Mouse (Mus musculus) urinary bladder, postnatal 14 days (tissue): ENCODE results near the gene Ak6.

Experiments used
- DNase-seq: peaks from one replicate; pipeline ENCODE4 v3.0.0; 2021; ENCODE audit warnings: low spot score

Ak6 gene

DNA sequence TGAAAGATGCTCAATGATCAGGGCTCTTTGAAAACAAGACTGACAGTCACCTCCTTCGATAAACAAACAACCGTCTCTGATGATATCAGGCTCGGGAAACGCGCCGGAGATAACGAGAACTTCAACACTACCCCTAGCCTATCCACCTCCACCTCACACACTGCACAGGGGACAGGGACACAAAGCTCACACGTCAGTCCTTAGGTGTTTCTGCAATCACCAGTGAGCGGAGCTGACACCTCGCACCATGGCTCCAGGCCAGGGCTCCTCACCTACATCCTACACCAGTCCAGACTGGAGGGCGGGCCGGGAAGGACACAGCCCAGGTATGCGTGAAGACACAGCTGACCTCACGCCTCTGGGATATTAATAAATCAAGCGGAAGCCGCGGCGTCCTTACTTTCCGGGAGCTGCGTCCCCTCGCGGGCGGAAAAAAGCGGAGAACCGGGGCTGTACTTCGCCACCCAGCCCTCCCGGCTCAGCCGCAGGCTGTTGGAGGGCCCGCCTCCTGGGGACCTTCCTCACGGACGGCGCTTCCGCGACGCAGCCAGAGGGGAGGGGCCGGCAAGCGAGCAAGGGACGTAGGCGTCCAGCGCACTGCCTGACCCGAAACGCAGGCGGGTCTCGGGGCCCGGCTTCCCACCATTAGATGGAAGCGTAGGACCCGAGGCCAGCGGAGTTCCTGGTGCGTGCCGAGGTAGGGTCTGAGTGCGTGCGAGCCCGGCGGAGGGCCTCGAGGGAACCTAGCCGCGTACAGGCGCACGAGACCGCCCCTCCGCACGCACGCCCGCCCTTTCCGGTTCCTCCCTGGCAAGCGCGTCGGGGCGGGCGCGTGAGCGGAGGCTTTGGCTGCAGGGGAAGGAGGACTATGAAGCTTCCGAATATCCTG lies at the start of gene Ak6, which contains the start of gene Rad17:
Gene Ak6, plus strand, starts transcription at position 430 of the 889 bp plus-strand sequence.
Gene Rad17, minus strand, starts transcription at position 502 of the 889 bp plus-strand sequence.
- peak; percentile 95 for DNase-seq

- DNase-seq = peak; percentile 46
Measured at GRCm38 (mm10) chr13:100601034-100601433, 49.7 kb upstream of the Ak6 start.

GRCm38 (mm10) chr13:100602239-100602902 lies 48.4 kb upstream of the Ak6 start:
- no peak for DNase-seq

- DNase-seq = no peak
Measured at GRCm38 (mm10) chr13:100603031-100603737, 47.6 kb upstream of the Ak6 start.

- DNase-seq = no peak
Measured at GRCm38 (mm10) chr13:100603738-100604095, 47.1 kb upstream of the Ak6 start.

DNA sequence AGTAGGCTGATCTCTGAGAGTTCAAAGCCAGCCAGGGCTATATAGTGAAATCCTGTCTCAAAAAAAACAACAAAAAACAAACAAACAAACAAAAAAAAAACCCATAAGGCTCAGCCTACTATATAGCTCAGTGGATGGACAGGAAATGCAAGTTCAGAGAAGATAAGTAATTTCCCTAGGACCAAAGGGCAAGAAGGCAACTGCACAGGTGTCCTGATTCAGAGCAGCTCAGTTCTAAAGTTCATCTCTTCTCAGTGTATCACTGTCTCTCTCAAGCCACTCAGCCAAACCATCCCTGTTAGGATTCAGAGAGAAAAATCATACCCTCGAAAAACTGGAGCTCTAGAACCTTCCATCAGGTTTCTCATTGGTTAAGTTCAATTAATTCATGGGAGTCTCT lies 44.9 kb upstream of the Ak6 start:
- DNase-seq = no peak

DNA sequence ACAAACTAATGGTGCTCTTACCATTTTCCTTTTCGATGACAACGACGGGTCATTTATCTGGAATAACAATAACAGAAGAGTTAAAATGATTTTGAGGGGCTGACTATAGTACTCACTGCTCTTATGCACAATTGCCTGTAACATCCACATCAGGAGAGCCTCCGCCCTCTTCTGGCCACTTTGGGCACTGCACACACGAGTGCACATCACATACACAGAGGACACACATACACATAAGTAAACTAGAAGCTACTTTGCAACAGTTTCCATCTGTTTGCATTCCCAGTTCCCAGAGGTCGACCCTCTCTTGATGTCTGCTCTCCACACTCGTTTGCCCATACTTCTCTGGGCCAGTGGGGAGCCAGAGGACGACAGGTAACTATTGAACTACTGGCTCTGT lies 43.0 kb upstream of the Ak6 start:
- no peak for DNase-seq

- no peak for DNase-seq
Measured at GRCm38 (mm10) chr13:100611266-100611665, 39.5 kb upstream of the Ak6 start.

DNA sequence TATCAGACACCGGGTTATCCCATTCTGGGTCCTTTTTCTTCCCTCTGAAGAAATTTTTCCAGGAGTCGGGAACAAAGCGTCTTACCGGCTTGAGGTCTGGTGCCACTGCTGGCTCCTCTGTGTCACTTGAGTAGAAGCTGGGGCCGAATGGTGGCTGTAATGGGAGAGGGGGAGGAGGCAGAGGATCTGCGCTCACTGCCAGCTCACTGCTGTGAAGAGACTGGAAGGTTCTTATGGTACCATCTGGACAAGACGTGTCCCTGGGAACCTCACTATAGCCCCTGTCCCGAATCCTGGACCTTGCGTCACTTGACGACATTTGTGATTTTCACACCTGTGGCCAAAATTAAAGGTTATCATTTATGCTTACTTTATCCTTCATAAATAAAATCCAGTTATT lies 38.5 kb upstream of the Ak6 start:
- no peak for DNase-seq

DNA sequence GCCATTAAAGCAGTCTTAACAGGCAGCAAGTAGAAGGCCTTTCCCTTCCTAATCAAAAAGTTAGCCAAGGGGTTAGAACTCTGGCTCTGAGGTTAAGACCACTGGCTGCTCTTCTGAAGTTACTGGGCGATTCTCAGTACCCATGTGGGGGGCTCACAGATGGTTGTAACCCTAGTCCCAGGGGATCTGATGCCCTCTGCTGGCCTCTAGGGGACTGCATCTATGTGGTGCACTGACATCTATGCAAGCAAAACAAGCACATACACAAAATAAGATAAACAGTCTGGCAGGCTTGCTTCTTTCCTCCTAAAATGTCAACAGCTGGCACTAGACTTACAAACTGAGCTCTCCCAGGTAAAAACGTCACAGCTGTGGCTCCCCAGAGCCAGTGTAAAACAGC lies 37.9 kb upstream of the Ak6 start:
- no peak for DNase-seq

- peak; percentile 75 for DNase-seq
Measured at GRCm38 (mm10) chr13:100616181-100617087, 34.3 kb upstream of the Ak6 start, which contains the start of gene Marveld2. Gene Marveld2 (minus strand): TSS chr13:100616971.

- DNase-seq = no peak
Measured at GRCm38 (mm10) chr13:100617583-100617982, 33.2 kb upstream of the Ak6 start.

- no peak for DNase-seq
Measured at GRCm38 (mm10) chr13:100622241-100622640, 28.5 kb upstream of the Ak6 start.

GRCm38 (mm10) chr13:100634106-100634691 lies 16.6 kb upstream of the Ak6 start:
- DNase-seq = no peak

DNA sequence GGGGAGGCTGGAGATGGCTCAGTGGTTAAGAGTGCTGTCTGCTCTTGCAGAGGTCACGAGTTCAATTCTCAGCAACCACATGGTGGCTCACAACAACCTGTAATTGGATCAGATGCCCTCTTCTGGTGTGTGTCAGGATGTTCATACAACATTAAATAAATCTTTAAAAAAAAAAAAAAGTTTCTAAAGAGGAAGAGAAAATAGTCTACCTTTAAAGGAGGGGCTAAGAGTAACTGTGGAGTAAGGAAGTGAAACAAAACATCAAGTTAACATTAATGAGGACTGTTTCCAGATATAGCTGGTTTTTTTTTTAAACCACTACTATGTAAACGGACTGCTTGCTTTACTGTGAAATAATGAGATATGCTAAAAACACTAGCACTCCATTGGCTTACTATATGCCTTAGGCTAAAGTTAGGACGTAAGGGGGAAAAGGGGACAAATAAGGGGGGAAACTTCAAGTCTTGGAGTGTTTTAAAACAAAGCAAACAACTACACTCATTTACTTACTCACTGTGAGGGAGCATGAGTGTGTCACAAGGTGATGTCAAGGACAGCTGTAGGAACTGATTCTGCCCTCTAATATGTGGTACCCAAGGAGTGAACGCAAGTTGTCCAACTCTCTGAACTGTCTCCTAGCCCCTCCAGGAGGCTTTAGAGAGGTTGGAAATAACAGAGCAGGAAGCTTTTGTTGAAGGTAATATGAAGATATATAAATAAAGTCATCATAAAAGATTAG lies 8.1 kb upstream of the Ak6 start:
- DNase-seq = no peak

DNA sequence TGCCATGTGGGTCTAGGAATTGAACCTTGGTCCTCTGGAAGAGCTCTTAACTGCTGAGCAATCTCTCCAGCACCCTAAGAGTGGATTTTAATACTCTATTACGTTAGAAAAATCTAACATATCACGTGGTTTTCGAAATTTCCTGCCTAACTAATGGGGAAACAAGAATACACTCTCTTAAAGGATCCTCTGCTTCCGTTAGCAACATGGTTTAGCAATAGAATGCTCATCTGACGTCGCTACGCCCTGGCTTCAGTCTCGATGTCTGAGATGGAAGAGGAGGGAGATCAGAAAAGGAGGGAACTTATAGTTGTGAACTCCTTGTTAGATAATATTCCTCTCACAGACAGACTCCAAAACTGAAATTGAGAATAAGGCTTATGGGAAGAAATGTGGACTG lies 2.6 kb upstream of the Ak6 start:
- DNase-seq = no peak

DNA sequence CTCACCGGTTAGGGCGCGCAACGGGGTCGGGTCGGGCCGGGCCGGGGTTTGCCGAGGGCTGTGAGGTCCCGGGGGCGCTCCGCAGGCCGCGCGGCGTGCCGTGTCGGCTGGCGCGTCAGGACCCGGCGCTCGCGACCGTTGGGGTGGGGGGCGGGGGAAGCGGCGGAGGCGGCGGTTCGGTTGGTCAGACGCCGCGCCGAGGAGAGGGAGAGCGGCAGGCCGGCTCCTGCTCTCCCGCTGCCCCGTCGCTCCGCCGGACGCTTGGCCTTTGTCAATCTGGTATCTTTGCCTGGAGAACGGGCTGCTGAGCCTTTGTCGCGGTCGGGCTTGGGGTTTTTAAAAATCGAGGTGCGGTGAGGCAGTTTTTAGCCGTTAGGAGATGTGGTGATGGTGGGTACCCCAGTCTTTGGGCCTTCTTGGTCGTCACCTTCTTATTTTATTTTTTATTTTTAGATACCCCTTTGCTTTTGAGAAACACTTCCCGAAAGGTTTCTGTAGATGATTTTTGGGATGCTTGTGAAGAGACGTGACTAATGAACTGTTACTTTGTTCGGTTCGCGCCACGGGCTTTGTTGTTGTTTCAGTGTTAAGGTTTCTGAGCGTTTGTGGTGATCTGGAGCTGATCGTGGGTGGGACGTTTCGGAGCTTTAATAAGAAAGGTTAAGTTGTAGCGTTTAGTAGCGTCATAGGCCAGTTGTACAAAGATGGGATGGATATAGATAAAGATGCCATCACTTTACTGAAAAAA lies 834 bp downstream of the Ak6 start, which contains the start of gene Taf9:
Gene Taf9, plus strand, starts transcription at position 141 of the 748 bp plus-strand sequence.
- DNase-seq = no peak

DNA sequence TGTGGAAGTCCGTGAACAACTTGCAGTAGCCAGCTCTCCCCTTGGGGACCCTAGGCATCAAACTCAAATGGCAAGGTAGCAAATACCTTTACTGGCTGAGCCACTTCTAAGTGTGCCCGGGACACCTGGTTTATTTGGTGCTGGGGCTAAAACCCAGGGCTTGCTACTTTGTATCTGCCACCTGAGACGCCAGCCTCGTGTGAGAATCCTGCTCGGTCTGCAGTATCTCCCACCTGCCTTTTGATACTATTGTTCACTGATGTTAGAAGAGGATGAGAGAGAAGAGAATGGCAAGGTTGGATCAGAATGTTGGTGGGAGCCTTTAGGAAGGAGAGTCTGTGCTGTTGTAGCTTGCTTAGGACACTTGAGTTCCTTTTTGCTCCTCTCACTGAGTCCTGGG lies 7.3 kb downstream of the Ak6 start:
- no peak for DNase-seq

- DNase-seq = peak; percentile 60
Measured at GRCm38 (mm10) chr13:100659864-100660456, 9.2 kb downstream of the Ak6 start.
